Mouse (Mus musculus): ENCODE data around the gene Cebpzos. TPM values are rescaled to one million over a fixed set of nuclear protein-coding genes. Genes with fewer than 3 reads are reported as not detected.

Cebpzos gene
- 5.7 and 5.8 TPM in 2 replicates for polyA plus RNA-seq (2012; rRNA removed)

GRCm38 (mm10) chr17:78916369-78916813 is at the start of gene Cebpzos:
TSS of gene Cebpzos (plus strand) at chr17:78916500.
- no peaks in the 10 kb centered on the region for H3K27me3 ChIP-seq (ENCODE audit: control insufficient read depth, insufficient read depth, low read length)
- TF ChIP-seq POLR2A (IDR thresholded peaks at IDR 0.05; ENCODE audit: control insufficient read depth, extremely low read depth, insufficient read depth, low read length, poor library complexity) (peak; percentile 84), CTCF (IDR thresholded peaks at IDR 0.05; ENCODE audit: borderline replicate concordance, control insufficient read depth, extremely low read depth, insufficient read depth, low read length, poor library complexity) (peak; percentile 60; the same call in 1 of the 2 replicates)
- H3K36me3 ChIP-seq (ENCODE audit: control insufficient read depth, insufficient read depth, low read length): peaks cover 19% of the 10 kb centered on the region
- peak within 1 kb of the TSS; percentile 42; the same call in 1 of the 2 replicates for H3K27ac ChIP-seq (ENCODE audit: control insufficient read depth, insufficient read depth, low read length)
- peak within 1 kb of the TSS; percentile 72 for H3K4me3 ChIP-seq (ENCODE audit: control insufficient read depth, insufficient read depth, low read length)
- peaks cover 8% of the 10 kb centered on the region; the same call in 1 of the 2 replicates for H3K4me1 ChIP-seq (replicated peaks; ENCODE audit: control insufficient read depth, insufficient read depth, low read length)
- WGBS: under 1% methylated on average over 37 of the region's 37 CpGs
- peak; percentile 92 for DNase-seq

GRCm38 (mm10) chr17:78873886-78874285 is 42.4 kb upstream of the Cebpzos start:
- H3K27me3 ChIP-seq (ENCODE audit: control insufficient read depth, insufficient read depth, low read length): no peaks in the 10 kb centered on the region
- 91% methylated on average over 6 of the region's 6 CpGs for WGBS
- peaks cover 13% of the 10 kb centered on the region for H3K36me3 ChIP-seq (ENCODE audit: control insufficient read depth, insufficient read depth, low read length)
- H3K4me3 ChIP-seq (ENCODE audit: control insufficient read depth, insufficient read depth, low read length): no peak overlapping the region
- no peak overlapping the region for H3K27ac ChIP-seq (ENCODE audit: control insufficient read depth, insufficient read depth, low read length)
- TF ChIP-seq CTCF (IDR thresholded peaks at IDR 0.05; ENCODE audit: borderline replicate concordance, control insufficient read depth, extremely low read depth, insufficient read depth, low read length, poor library complexity): no peak
- TF ChIP-seq POLR2A (IDR thresholded peaks at IDR 0.05; ENCODE audit: control insufficient read depth, extremely low read depth, insufficient read depth, low read length, poor library complexity): no peak
- no peaks in the 10 kb centered on the region for H3K4me1 ChIP-seq (replicated peaks; ENCODE audit: control insufficient read depth, insufficient read depth, low read length)
- no peak for DNase-seq

- H3K36me3 ChIP-seq (ENCODE audit: control insufficient read depth, insufficient read depth, low read length): peaks cover 3% of the 10 kb centered on the region; the same call in 1 of the 2 replicates
- H3K4me3 ChIP-seq (ENCODE audit: control insufficient read depth, insufficient read depth, low read length): peak overlapping the region; percentile 90
- DNase-seq: peak; percentile 41
- H3K27ac ChIP-seq (ENCODE audit: control insufficient read depth, insufficient read depth, low read length): no peak overlapping the region
- no peaks in the 10 kb centered on the region for H3K27me3 ChIP-seq (ENCODE audit: control insufficient read depth, insufficient read depth, low read length)
- 3% methylated on average over 6 of the region's 7 CpGs for WGBS
- peaks cover 11% of the 10 kb centered on the region for H3K4me1 ChIP-seq (replicated peaks; ENCODE audit: control insufficient read depth, insufficient read depth, low read length)
- no peak for TF ChIP-seq POLR2A (IDR thresholded peaks at IDR 0.05; ENCODE audit: control insufficient read depth, extremely low read depth, insufficient read depth, low read length, poor library complexity)
- TF ChIP-seq CTCF (IDR thresholded peaks at IDR 0.05; ENCODE audit: borderline replicate concordance, control insufficient read depth, extremely low read depth, insufficient read depth, low read length, poor library complexity): no peak
These were observed 34.4 kb upstream of the Cebpzos start for GRCm38 (mm10) chr17:78881878-78882304.

GRCm38 (mm10) chr17:78882401-78883112 is 33.7 kb upstream of the Cebpzos start, which contains the start of gene Eif2ak2:
TSS of gene Eif2ak2 (minus strand) at chr17:78882573.
- Histone ChIP-seq H3K27me3 (ENCODE audit: control insufficient read depth, insufficient read depth, low read length) (no peaks in the 10 kb centered on the region), H3K27ac (ENCODE audit: control insufficient read depth, insufficient read depth, low read length) (peak within 1 kb of the TSS; percentile 41; the same call in 1 of the 2 replicates), H3K4me3 (ENCODE audit: control insufficient read depth, insufficient read depth, low read length) (peak within 1 kb of the TSS; percentile 90), H3K4me1 (replicated peaks; ENCODE audit: control insufficient read depth, insufficient read depth, low read length) (peaks cover 11% of the 10 kb centered on the region), H3K36me3 (ENCODE audit: control insufficient read depth, insufficient read depth, low read length) (peaks cover 1% of the 10 kb centered on the region; the same call in 1 of the 2 replicates)
- DNase-seq: peak; percentile 75
- 3% methylated on average over 28 of the region's 28 CpGs for WGBS
- no peak for TF ChIP-seq POLR2A (IDR thresholded peaks at IDR 0.05; ENCODE audit: control insufficient read depth, extremely low read depth, insufficient read depth, low read length, poor library complexity)
- TF ChIP-seq CTCF (IDR thresholded peaks at IDR 0.05; ENCODE audit: borderline replicate concordance, control insufficient read depth, extremely low read depth, insufficient read depth, low read length, poor library complexity): no peak

- no peaks in the 10 kb centered on the region for H3K36me3 ChIP-seq (ENCODE audit: control insufficient read depth, insufficient read depth, low read length)
- DNase-seq: no peak
- H3K4me3 ChIP-seq (ENCODE audit: control insufficient read depth, insufficient read depth, low read length): no peak overlapping the region
- H3K4me1 ChIP-seq (replicated peaks; ENCODE audit: control insufficient read depth, insufficient read depth, low read length): peaks cover 11% of the 10 kb centered on the region
- no peak for TF ChIP-seq POLR2A (IDR thresholded peaks at IDR 0.05; ENCODE audit: control insufficient read depth, extremely low read depth, insufficient read depth, low read length, poor library complexity)
- TF ChIP-seq CTCF (IDR thresholded peaks at IDR 0.05; ENCODE audit: borderline replicate concordance, control insufficient read depth, extremely low read depth, insufficient read depth, low read length, poor library complexity): no peak
- H3K27me3 ChIP-seq (ENCODE audit: control insufficient read depth, insufficient read depth, low read length): no peaks in the 10 kb centered on the region
- H3K27ac ChIP-seq (ENCODE audit: control insufficient read depth, insufficient read depth, low read length): no peak overlapping the region
- WGBS: 91% methylated on average over 4 of the region's 4 CpGs
These were observed 33.0 kb upstream of the Cebpzos start for GRCm38 (mm10) chr17:78883291-78883690.

- Histone ChIP-seq H3K27me3 (ENCODE audit: control insufficient read depth, insufficient read depth, low read length) (no peaks in the 10 kb centered on the region), H3K36me3 (ENCODE audit: control insufficient read depth, insufficient read depth, low read length) (no peaks in the 10 kb centered on the region), H3K4me1 (replicated peaks; ENCODE audit: control insufficient read depth, insufficient read depth, low read length) (peaks cover 11% of the 10 kb centered on the region), H3K27ac (ENCODE audit: control insufficient read depth, insufficient read depth, low read length) (no peak overlapping the region), H3K4me3 (ENCODE audit: control insufficient read depth, insufficient read depth, low read length) (no peak overlapping the region)
- TF ChIP-seq CTCF (IDR thresholded peaks at IDR 0.05; ENCODE audit: borderline replicate concordance, control insufficient read depth, extremely low read depth, insufficient read depth, low read length, poor library complexity) (no peak), POLR2A (IDR thresholded peaks at IDR 0.05; ENCODE audit: control insufficient read depth, extremely low read depth, insufficient read depth, low read length, poor library complexity) (no peak)
- DNase-seq: no peak
- WGBS: 91% methylated on average over 5 of the region's 5 CpGs
These were observed 30.8 kb upstream of the Cebpzos start for GRCm38 (mm10) chr17:78885286-78886065.
